In genomic region chr5:38787851-38788520, GRCm38 (mm10) we compare ENCODE assay signal across 8 mouse cellular contexts.
DNase-seq lines count a peak whose midpoint lies in the region; ATAC-seq and TF ChIP-seq lines count a peak whose summit lies in the region.

No protein-coding gene starts in this region.

- H3K27me3 ChIP-seq in kidney, embryonic 15.5 days: no peaks in the 10 kb centered on the region
- no peaks in the 10 kb centered on the region for H3K27me3 ChIP-seq in forebrain, postnatal 0 days (ENCODE audit: insufficient read depth, low read length)
- H3K27me3 ChIP-seq in neural tube, embryonic 12.5 days (replicated peaks): no peaks in the 10 kb centered on the region

- no peaks in the 10 kb centered on the region for H3K36me3 ChIP-seq in kidney, embryonic 15.5 days
- no peaks in the 10 kb centered on the region for H3K36me3 ChIP-seq in forebrain, postnatal 0 days (ENCODE audit: insufficient read depth)
- H3K36me3 ChIP-seq in neural tube, embryonic 12.5 days: no peaks in the 10 kb centered on the region

- no peaks in the 10 kb centered on the region for H3K9me3 ChIP-seq in kidney, embryonic 15.5 days (replicated peaks)
- H3K9me3 ChIP-seq in forebrain, postnatal 0 days (ENCODE audit: low read length): no peaks in the 10 kb centered on the region
- H3K9me3 ChIP-seq in neural tube, embryonic 12.5 days: no peaks in the 10 kb centered on the region

- no peak for DNase-seq in kidney, postnatal 14 days
- DNase-seq in forebrain, postnatal 0 days: peak; percentile 57
- DNase-seq in layer of hippocampus, adult 9-11 months: peak; percentile 17
- DNase-seq in spleen, adult 18-20 months: no peak
- DNase-seq in liver: no peak
- no peak for DNase-seq in adrenal gland, adult 2 months

- H3K27ac ChIP-seq in kidney, embryonic 15.5 days: no peak overlapping the region
- no peak overlapping the region for H3K27ac ChIP-seq in forebrain, postnatal 0 days (ENCODE audit: low read depth, low read length)
- no peak overlapping the region for H3K27ac ChIP-seq in neural tube, embryonic 12.5 days

- no peak for ATAC-seq in kidney, embryonic 15.5 days (replicated peaks; ENCODE audit: low FRiP score)
- ATAC-seq in forebrain, postnatal 0 days: peak; percentile 84
- peak; percentile 25; the same call in 1 of the 2 replicates for ATAC-seq in neural tube, embryonic 12.5 days (ENCODE audit: low FRiP score, low read depth)

- TF ChIP-seq CTCF in forebrain, postnatal 0 days (IDR thresholded peaks at IDR 0.05; ENCODE audit: low read depth): peak; percentile 53

- peak overlapping the region; percentile 30 for H3K4me2 ChIP-seq in kidney, embryonic 15.5 days
- H3K4me2 ChIP-seq in forebrain, postnatal 0 days (ENCODE audit: low read depth): peak overlapping the region; percentile 37
- H3K4me2 ChIP-seq in neural tube, embryonic 12.5 days (replicated peaks): peak overlapping the region; percentile 37

- 0 out of 2 replicates have a peak, but pooled peaks cover 5% of the 10 kb centered on the region for H3K4me1 ChIP-seq in kidney, embryonic 15.5 days
- H3K4me1 ChIP-seq in forebrain, postnatal 0 days (ENCODE audit: insufficient read depth): no peaks in the 10 kb centered on the region; the same call in 1 of the 2 replicates
- H3K4me1 ChIP-seq in neural tube, embryonic 12.5 days: peaks cover 15% of the 10 kb centered on the region

- H3K4me3 ChIP-seq in kidney, embryonic 15.5 days (replicated peaks): no peak overlapping the region
- peak overlapping the region; percentile 11; the same call in 1 of the 2 replicates for H3K4me3 ChIP-seq in forebrain, postnatal 0 days (ENCODE audit: low read depth, low read length)
- H3K4me3 ChIP-seq in neural tube, embryonic 12.5 days: no peak overlapping the region

- 31% methylated on average over 15 of the region's 15 CpGs for WGBS in kidney, embryonic 15.5 days
- 20% methylated on average over 15 of the region's 15 CpGs for WGBS in forebrain, postnatal 0 days
- WGBS in neural tube, embryonic 12.5 days: 43% methylated on average over 15 of the region's 15 CpGs

- H3K9ac ChIP-seq in kidney, embryonic 15.5 days: no peak overlapping the region
- H3K9ac ChIP-seq in forebrain, postnatal 0 days: no peak overlapping the region
- H3K9ac ChIP-seq in neural tube, embryonic 12.5 days: no peak overlapping the region

Comparison
In these comparisons a context has a peak if more than half of its experiments do, and no peak if none do; other contexts are left out.
1. DNase-seq: peak in forebrain, postnatal 0 days (single experiment) and layer of hippocampus, adult 9-11 months (single experiment); none in kidney, postnatal 14 days (single experiment), spleen, adult 18-20 months (0 of 2), liver (single experiment) and adrenal gland, adult 2 months (single experiment).
2. Peak in every context shown above with its lines, with median percentiles within 50 percentile points of each other: H3K4me2 ChIP-seq.